Comparison of ENCODE assay signal across 12 mouse cellular contexts in the genomic region with DNA sequence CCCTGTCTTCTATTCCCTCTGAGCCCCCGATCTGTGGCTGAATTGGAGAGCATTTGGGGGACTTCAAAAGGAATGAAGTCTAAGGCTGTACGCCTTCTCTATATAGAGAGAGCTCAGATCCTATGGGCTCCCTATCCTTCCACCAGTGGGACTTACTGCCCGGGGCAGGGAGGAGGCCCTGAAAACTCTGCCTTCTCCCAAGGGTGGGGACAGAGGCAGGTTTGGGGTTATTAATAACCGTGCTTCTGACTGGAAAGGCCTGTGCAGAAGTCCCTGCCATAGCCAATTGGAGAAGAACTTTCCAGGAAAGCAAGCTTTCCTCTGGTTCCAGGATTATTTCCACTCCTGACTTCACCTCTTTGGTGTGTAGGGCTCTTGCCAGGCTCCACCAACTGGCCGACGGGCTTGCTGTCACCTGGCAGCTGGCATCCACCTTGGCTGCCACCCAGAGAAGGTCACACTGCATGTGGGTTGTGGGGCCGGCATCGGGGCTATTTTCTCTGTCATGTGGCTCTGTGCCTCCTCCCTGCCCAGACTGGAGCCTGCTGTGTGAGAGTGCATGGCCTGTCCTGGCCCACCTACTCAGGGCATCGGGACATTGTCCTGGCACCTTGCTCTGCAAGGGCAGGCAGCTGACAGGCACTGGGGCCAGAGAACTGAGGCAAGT.
DNase-seq lines count a peak whose midpoint lies in the region; ATAC-seq and TF ChIP-seq lines count a peak whose summit lies in the region.
"Had no signal": no experiment of that assay in that cellular context is flagged by ENCODE, and none has a peak within 500 bp of the region (broad histone marks: within the 10 kb centered on the region; RNA-seq: fewer than 3 reads in every experiment).

No protein-coding gene starts in this region.

- no peaks in the 10 kb centered on the region for H3K36me3 ChIP-seq in heart, embryonic 16.5 days (ENCODE audit: control insufficient read depth, insufficient read depth)
- H3K36me3 ChIP-seq in intestine, embryonic 15.5 days, result no peaks in the 10 kb centered on the region
- H3K36me3 ChIP-seq: limb, embryonic 15.5 days had no signal

- 57% methylated on average over 9 of the region's 9 CpGs for WGBS in heart, embryonic 16.5 days
- WGBS in intestine, embryonic 15.5 days, result 86% methylated on average over 9 of the region's 9 CpGs

- no peak for TF ChIP-seq CTCF in gastrocnemius, adult 2 months (IDR thresholded peaks at IDR 0.05)

- H3K9me3 ChIP-seq in heart, embryonic 16.5 days (replicated peaks; ENCODE audit: control insufficient read depth, low read length), result no peaks in the 10 kb centered on the region
- no peaks in the 10 kb centered on the region for H3K9me3 ChIP-seq in intestine, embryonic 15.5 days
- H3K9me3 ChIP-seq: limb, embryonic 15.5 days had no signal

- H3K27me3 ChIP-seq in heart, embryonic 16.5 days (ENCODE audit: control insufficient read depth, insufficient read depth, low read length), result no peaks in the 10 kb centered on the region; the same call in none of the 2 replicates
- H3K27me3 ChIP-seq in intestine, embryonic 15.5 days (replicated peaks), result no peaks in the 10 kb centered on the region
- H3K27me3 ChIP-seq: limb, embryonic 15.5 days had no signal

- H3K27ac ChIP-seq in gastrocnemius, adult 2 months, result peak overlapping the region; percentile 96
- peak overlapping the region; percentile 80 for H3K27ac ChIP-seq in heart, embryonic 16.5 days (ENCODE audit: low read length)
- no peak overlapping the region for H3K27ac ChIP-seq in intestine, embryonic 15.5 days
- H3K27ac ChIP-seq: limb, embryonic 15.5 days had no signal

- no peak overlapping the region for H3K4me2 ChIP-seq in heart, embryonic 16.5 days (ENCODE audit: low read depth, low read length)
- H3K4me2 ChIP-seq in intestine, embryonic 15.5 days (replicated peaks), result no peak overlapping the region
- H3K4me2 ChIP-seq: limb, embryonic 15.5 days had no signal

- intact Hi-C loops in gastrocnemius, adult 2 months (cut with DNase I), result loop anchor here (5.0 to 10.0 kb wide), 2 partner anchors 65 to 312 kb away; no protein-coding TSS in a partner anchor

- peak overlapping the region; percentile 9; the same call in 1 of the 2 replicates for H3K9ac ChIP-seq in heart, embryonic 16.5 days (ENCODE audit: low read length)
- H3K9ac ChIP-seq in intestine, embryonic 15.5 days, result no peak overlapping the region
- H3K9ac ChIP-seq: limb, embryonic 15.5 days had no signal

- peak overlapping the region; percentile 51 for H3K4me3 ChIP-seq in gastrocnemius, adult 2 months
- H3K4me3 ChIP-seq in heart, embryonic 16.5 days (ENCODE audit: low read length), result no peak overlapping the region
- no peak overlapping the region for H3K4me3 ChIP-seq in intestine, embryonic 15.5 days (replicated peaks)
- H3K4me3 ChIP-seq: erythroblast, embryonic 14.5 days; limb, embryonic 15.5 days had no signal

- H3K4me1 ChIP-seq in heart, embryonic 16.5 days (ENCODE audit: control insufficient read depth, insufficient read depth, low read length), result peaks cover 23% of the 10 kb centered on the region
- peaks cover 32% of the 10 kb centered on the region for H3K4me1 ChIP-seq in intestine, embryonic 15.5 days (replicated peaks)

- peak; percentile 66 for DNase-seq in 3134 (ENCODE audit: extremely low read depth, insufficient read length, low spot score)
- DNase-seq in adrenal gland, postnatal 14 days, result peak; percentile 84
- peak; percentile 96 for DNase-seq in gastrocnemius, adult 2 months
- no peak for DNase-seq in testis, postnatal 10 days (ENCODE audit: low spot score)
- no peak for DNase-seq in testis, postnatal 14 days (ENCODE audit: low spot score)
- no peak for DNase-seq in lung, postnatal 25 days (ENCODE audit: low spot score)
- DNase-seq: thymus, postnatal 14 days had no signal

- ATAC-seq in heart, embryonic 16.5 days (replicated peaks; ENCODE audit: extremely low read depth, insufficient read depth, low FRiP score), result peak; percentile 64
- no peak for ATAC-seq in intestine, embryonic 15.5 days
- ATAC-seq: intestine, postnatal 0 days had no signal

Comparison
In these comparisons a context has a peak if more than half of its experiments do, and no peak if none do; other contexts are left out.
1. DNase-seq: peak in 3134 (single experiment), adrenal gland, postnatal 14 days (single experiment) and gastrocnemius, adult 2 months (single experiment); none in testis, postnatal 10 days (single experiment), testis, postnatal 14 days (single experiment) and lung, postnatal 25 days (single experiment).